In genomic region chr7:16046101-16046480, GRCm38 (mm10) we compare ENCODE assay signal across 8 mouse cellular contexts. TPM values are rescaled to one million over a fixed set of nuclear protein-coding genes. Genes with fewer than 3 reads are reported as not detected.
DNase-seq lines count a peak whose midpoint lies in the region; ATAC-seq and TF ChIP-seq lines count a peak whose summit lies in the region.

No protein-coding gene starts in this region.

- peak; percentile 25 for DNase-seq in right cerebral cortex, postnatal 14 days
- no peak for DNase-seq in right cerebral cortex, adult 18-20 months
- DNase-seq in embryo, embryonic 10 days (ENCODE audit: low spot score) = peak; percentile 68
- DNase-seq in heart, adult 8-10 months (ENCODE audit: low spot score) = peak; percentile 72
- peak; percentile 50 to 58 for DNase-seq in kidney, adult 8-10 months
- no peak for DNase-seq in layer of hippocampus, adult 8-10 months (ENCODE audit: low spot score in 2 of 2)

- TF ChIP-seq POLR2A in olfactory bulb, adult 2 months (IDR thresholded peaks at IDR 0.05; ENCODE audit: insufficient read depth, low read depth, low read length) = no peak

- H3K4me1 ChIP-seq in lung, embryonic 16.5 days (replicated peaks; ENCODE audit: control insufficient read depth, insufficient read depth, low read length) = peaks cover 42% of the 10 kb centered on the region
- peaks cover 26% of the 10 kb centered on the region for H3K4me1 ChIP-seq in olfactory bulb, adult 2 months (ENCODE audit: control insufficient read depth, insufficient read depth, low read length)

- peak overlapping the region; percentile 93 for H3K27ac ChIP-seq in lung, embryonic 16.5 days (ENCODE audit: low read length)
- H3K27ac ChIP-seq in olfactory bulb, adult 2 months (ENCODE audit: insufficient read depth, low read depth, low read length) = peak overlapping the region; percentile 84

- TF ChIP-seq CTCF in olfactory bulb, adult 2 months (IDR thresholded peaks at IDR 0.05; ENCODE audit: insufficient read depth, low read depth, low read length) = no peak

- no peaks in the 10 kb centered on the region for H3K36me3 ChIP-seq in lung, embryonic 16.5 days (ENCODE audit: control insufficient read depth, insufficient read depth, low read length)

- 0% methylated on average over 7 of the region's 7 CpGs for WGBS in lung, embryonic 16.5 days
- under 1% methylated on average over 7 of the region's 7 CpGs for WGBS in olfactory bulb, adult 2 months

- H3K9ac ChIP-seq in lung, embryonic 16.5 days (ENCODE audit: low read length) = peak overlapping the region; percentile 81

- H3K27me3 ChIP-seq in lung, embryonic 16.5 days (ENCODE audit: control insufficient read depth, insufficient read depth, low read depth, low read length) = no peaks in the 10 kb centered on the region

- peak overlapping the region; percentile 63 for H3K4me3 ChIP-seq in lung, embryonic 16.5 days (ENCODE audit: low read length)
- H3K4me3 ChIP-seq in olfactory bulb, adult 2 months (ENCODE audit: insufficient read depth, low read depth, low read length) = peak overlapping the region; percentile 77

- H3K9me3 ChIP-seq in lung, embryonic 16.5 days (ENCODE audit: control insufficient read depth, low read length) = no peaks in the 10 kb centered on the region

- H3K4me2 ChIP-seq in lung, embryonic 16.5 days (ENCODE audit: low read depth, low read length) = peak overlapping the region; percentile 73

- ATAC-seq in lung, embryonic 16.5 days (ENCODE audit: low read depth) = peak; percentile 34

RNA-seq across cellular contexts. Expression of gene Bicra, which starts 1.6 kb away (rescaled TPM):
- total RNA-seq in heart, adult 8-10 months (2022) = 1 to 10 TPM; 5.7 to 8.6 (median 7.7) TPM
- polyA plus RNA-seq in lung, embryonic 16.5 days (2015; fragmentation: Nextera tagmentation; extraction: Ambion mirVana) = 5.9 TPM in 2 replicates
- polyA plus RNA-seq in olfactory bulb, adult 2 months (2012; ENCODE audit: insufficient read depth, insufficient read length, low replicate concordance, missing spikeins) = not detected in 2 replicates
- 10 to 100 TPM; 15.4 to 20.0 (median 17.2) TPM for total RNA-seq in layer of hippocampus, adult 8-10 months (2022)

RNA-seq across cellular contexts. Expression of gene Zfp541, which starts 15.5 kb away (rescaled TPM):
- total RNA-seq in heart, adult 8-10 months (2022) = not detected
- polyA plus RNA-seq in lung, embryonic 16.5 days (2015; fragmentation: Nextera tagmentation; extraction: Ambion mirVana) = 0.06 TPM in 1 of 2 replicates, not detected in the other
- polyA plus RNA-seq in olfactory bulb, adult 2 months (2012; ENCODE audit: insufficient read depth, insufficient read length, low replicate concordance, missing spikeins) = not detected in 2 replicates
- total RNA-seq in layer of hippocampus, adult 8-10 months (2022) = under 1 TPM; 0.67 to 0.98 (median 0.84) TPM

RNA-seq across cellular contexts. Expression of gene Napa, which starts 52.2 kb away (rescaled TPM):
- 100 to 1,000 TPM in 1 of 4 experiments, 10 to 100 TPM in 3; 76.5 to 101 (median 84.9) TPM for total RNA-seq in heart, adult 8-10 months (2022)
- 167 and 202 TPM in 2 replicates for polyA plus RNA-seq in lung, embryonic 16.5 days (2015; fragmentation: Nextera tagmentation; extraction: Ambion mirVana)
- polyA plus RNA-seq in olfactory bulb, adult 2 months (2012; ENCODE audit: insufficient read depth, insufficient read length, low replicate concordance, missing spikeins) = not detected in 2 replicates
- total RNA-seq in layer of hippocampus, adult 8-10 months (2022) = 100 to 1,000 TPM; 289 to 306 (median 297) TPM

Comparison
In these comparisons a context has a peak if more than half of its experiments do, and no peak if none do; other contexts are left out.
1. DNase-seq: peak in right cerebral cortex, postnatal 14 days (single experiment), embryo, embryonic 10 days (single experiment), heart, adult 8-10 months (single experiment) and kidney, adult 8-10 months (2 of 2); none in right cerebral cortex, adult 18-20 months (single experiment) and layer of hippocampus, adult 8-10 months (0 of 2).